Mouse (Mus musculus) gastrocnemius, postnatal 36 days (tissue): ENCODE measurements around the gene 5730522E02Rik. TPM values are rescaled to one million over a fixed set of nuclear protein-coding genes. Genes with fewer than 3 reads are reported as not detected.

Source experiments
- DNase-seq, 2 experiments: peaks; one replicate each; pipeline ENCODE4 v3.0.0; 2022
- intact Hi-C: fragments of 180-260 bp; cut with DNase I; formaldehyde crosslinking; loops from one replicate; pipeline ENCODE4 v1.15.1; 2025
- total RNA-seq, 2 experiments: library from RNA; stranded (reverse); gene quantifications; 2 replicates each; pipeline ENCODE4 v1.2.3; 2021

The 5730522E02Rik gene
- total RNA-seq, 2 experiments from 2014 or later = not detected

GRCm38 (mm10) chr11:25704332-25705168 is 506.0 kb downstream of the 5730522E02Rik start:
- intact Hi-C loops = no loop called here
- no peak for DNase-seq

GRCm38 (mm10) chr11:25702791-25703190 is 507.8 kb downstream of the 5730522E02Rik start:
- DNase-seq = no peak
- intact Hi-C loops = no loop called here

GRCm38 (mm10) chr11:25697508-25698193 is 512.9 kb downstream of the 5730522E02Rik start:
- intact Hi-C loops = no loop called here
- DNase-seq = no peak

GRCm38 (mm10) chr11:25696168-25696567 is 514.4 kb downstream of the 5730522E02Rik start:
- no peak for DNase-seq
- intact Hi-C loops = no loop called here

GRCm38 (mm10) chr11:25684731-25685130 is 525.8 kb downstream of the 5730522E02Rik start:
- intact Hi-C loops = no loop called here
- DNase-seq = no peak

GRCm38 (mm10) chr11:25679856-25680255 is 530.7 kb downstream of the 5730522E02Rik start:
- DNase-seq = no peak

GRCm38 (mm10) chr11:25674194-25674593 is 536.4 kb downstream of the 5730522E02Rik start:
- intact Hi-C loops = no loop called here
- no peak for DNase-seq

More at GRCm38 (mm10) chr11:25679856-25680255, 530.7 kb downstream of the 5730522E02Rik start:
- intact Hi-C loops = no loop called here

GRCm38 (mm10) chr11:25670018-25670417 is 540.5 kb downstream of the 5730522E02Rik start:
- intact Hi-C loops = no loop called here
- DNase-seq = no peak

GRCm38 (mm10) chr11:25664562-25665104 is 545.9 kb downstream of the 5730522E02Rik start:
- intact Hi-C loops = no loop called here
- DNase-seq = no peak

GRCm38 (mm10) chr11:25646282-25646681 is 564.3 kb downstream of the 5730522E02Rik start:
- no peak for DNase-seq
- intact Hi-C loops = no loop called here

- DNase-seq = no peak
- intact Hi-C loops = no loop called here
Observed at GRCm38 (mm10) chr11:25644767-25645622, 565.6 kb downstream of the 5730522E02Rik start.

GRCm38 (mm10) chr11:25606886-25607285 is 603.7 kb downstream of the 5730522E02Rik start:
- intact Hi-C loops = no loop called here
- DNase-seq = no peak

GRCm38 (mm10) chr11:25600030-25600429 is 610.5 kb downstream of the 5730522E02Rik start:
- intact Hi-C loops = no loop called here
- DNase-seq = no peak

- intact Hi-C loops = no loop called here
- DNase-seq = no peak
Observed at GRCm38 (mm10) chr11:25595303-25595702, 615.3 kb downstream of the 5730522E02Rik start.

- no peak for DNase-seq
- intact Hi-C loops = no loop called here
Observed at GRCm38 (mm10) chr11:25594780-25595179, 615.8 kb downstream of the 5730522E02Rik start.

- intact Hi-C loops = no loop called here
- no peak for DNase-seq
Observed at GRCm38 (mm10) chr11:25592268-25592667, 618.3 kb downstream of the 5730522E02Rik start.

GRCm38 (mm10) chr11:25590215-25590614 is 620.3 kb downstream of the 5730522E02Rik start:
- no peak for DNase-seq
- intact Hi-C loops = no loop called here

GRCm38 (mm10) chr11:25589509-25589908 is 621.1 kb downstream of the 5730522E02Rik start:
- DNase-seq = no peak
- intact Hi-C loops = no loop called here

- intact Hi-C loops = no loop called here
Observed at GRCm38 (mm10) chr11:25574129-25574465, 636.5 kb downstream of the 5730522E02Rik start.

GRCm38 (mm10) chr11:25573408-25574128 is 637.0 kb downstream of the 5730522E02Rik start:
- no peak for DNase-seq
- intact Hi-C loops = no loop called here

More at GRCm38 (mm10) chr11:25574129-25574465, 636.5 kb downstream of the 5730522E02Rik start:
- DNase-seq = no peak
